Mouse (Mus musculus) layer of hippocampus, postnatal 10 days (tissue): ENCODE measurements around the gene Atp2b1. TPM values are rescaled to one million over a fixed set of nuclear protein-coding genes. Genes with fewer than 3 reads are reported as not detected.
A peak's percentile ranks its signal among the peaks of the same experiment; 100 is the strongest.

Experiments used
- DNase-seq, 2 experiments: peaks; one replicate each; pipeline ENCODE4 v3.0.0; 2021; ENCODE audit warnings: low spot score in 2 of 2
- total RNA-seq, 2 experiments: library from RNA; stranded (reverse); gene quantifications; 2 replicates each; pipeline ENCODE4 v1.2.3; 2021

Gene Atp2b1
- total RNA-seq, 2 experiments from 2014 or later, result 1,022 to 1,059 TPM

DNA sequence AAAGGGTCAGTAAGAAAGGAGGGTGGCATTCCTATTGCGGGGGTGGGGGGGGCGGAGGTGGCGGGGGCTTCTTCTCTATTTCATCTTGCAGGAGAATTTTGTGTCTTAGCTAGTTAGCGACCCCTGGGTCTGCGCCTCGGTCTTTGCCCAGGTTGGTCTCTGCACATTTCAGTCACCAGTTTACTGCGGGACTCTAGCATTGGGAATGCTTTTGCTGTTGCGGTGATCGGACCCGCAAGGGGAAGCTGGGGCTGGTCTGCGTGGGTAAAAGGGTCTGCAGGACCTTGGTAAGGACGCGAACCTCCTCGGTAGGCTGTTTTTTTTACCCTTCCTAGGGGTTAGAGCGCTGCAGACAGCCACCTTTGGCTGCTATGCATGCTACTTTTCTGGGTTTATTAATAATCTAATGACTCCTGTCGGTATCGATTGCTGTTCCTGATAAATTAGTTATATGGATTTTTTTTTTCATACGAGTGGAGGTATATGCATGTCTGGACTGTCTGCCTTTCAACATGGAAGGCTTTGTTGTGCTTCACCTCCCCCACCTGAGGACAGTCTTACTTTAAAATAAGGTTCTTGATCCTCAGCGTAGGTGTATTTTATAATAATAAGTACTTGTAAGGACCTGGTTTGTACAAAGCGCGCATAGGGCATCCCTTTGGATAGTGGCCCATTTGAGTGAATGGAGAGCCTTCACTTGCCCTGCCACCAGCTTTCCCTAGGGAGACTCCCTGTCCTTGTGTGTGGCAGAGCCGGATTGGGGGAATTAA is 2.0 kb downstream of the Atp2b1 start:
- DNase-seq, result peak in 1 of 2 experiments; percentile 46

DNA sequence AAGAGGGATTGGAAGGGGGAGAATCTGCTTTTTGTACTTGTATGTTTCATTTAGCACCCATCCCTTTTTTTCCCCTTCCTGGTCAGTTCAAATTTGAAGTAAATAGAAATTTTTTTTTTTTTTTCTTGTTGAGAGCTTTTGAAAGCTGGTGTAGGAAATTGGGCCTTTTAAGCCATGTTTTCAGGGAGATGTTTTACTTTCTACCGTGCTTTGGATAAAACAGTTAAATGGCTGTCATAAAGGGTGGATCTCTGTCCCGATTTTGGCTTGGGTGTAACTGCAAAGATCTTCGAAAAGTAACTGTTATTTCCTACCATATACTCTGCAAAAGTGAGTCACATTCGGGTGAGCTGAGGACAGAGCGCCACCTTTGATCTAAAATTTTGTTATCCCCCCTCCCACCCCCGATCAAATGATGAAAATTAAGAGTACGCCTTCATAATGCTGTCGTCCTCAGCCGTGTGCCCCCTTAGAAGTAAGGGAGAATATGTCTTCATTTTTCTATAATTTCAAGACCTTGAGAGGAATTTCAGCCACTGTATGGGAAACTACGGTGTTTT is 2.7 kb downstream of the Atp2b1 start:
- no peak for DNase-seq

DNA sequence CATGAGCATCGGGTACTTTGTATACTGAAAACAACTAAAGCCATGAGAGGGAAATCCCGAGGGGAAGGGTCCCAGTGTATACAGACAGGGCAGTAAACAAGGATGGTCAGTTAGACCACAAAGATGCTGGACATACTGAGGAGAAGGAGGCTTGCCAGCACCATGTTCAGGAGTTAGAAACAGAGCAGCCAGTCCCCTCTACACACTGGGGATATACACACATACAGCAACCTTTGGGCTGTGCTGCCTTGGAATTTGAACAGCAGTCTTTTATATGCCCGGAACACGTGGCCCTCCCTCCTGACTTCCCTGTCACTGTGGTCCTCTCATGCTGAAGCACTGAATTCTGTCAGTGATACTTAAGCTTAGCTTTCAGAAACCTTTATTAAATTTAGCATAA is 10.9 kb downstream of the Atp2b1 start:
- DNase-seq, result no peak

DNA sequence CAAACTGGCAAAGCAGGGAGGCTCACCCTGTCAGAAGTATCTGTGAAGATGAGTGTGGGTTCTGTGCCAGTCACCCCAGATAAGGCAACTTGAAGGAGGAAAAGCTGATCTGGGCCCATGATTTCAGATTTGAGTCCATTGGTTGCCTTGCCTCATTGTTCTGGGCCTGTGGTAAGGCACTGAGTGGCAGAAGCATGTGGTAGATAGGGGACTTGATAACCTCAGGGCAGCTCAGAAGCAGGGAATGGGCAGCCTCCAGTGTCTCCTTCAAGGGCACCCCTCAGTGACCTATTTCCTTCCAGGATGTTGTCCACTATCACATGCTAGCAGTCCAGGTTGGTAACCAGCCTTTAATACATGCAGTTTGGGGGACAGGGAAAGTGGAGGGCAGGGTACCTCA is 12.8 kb downstream of the Atp2b1 start:
- DNase-seq, result no peak

DNA sequence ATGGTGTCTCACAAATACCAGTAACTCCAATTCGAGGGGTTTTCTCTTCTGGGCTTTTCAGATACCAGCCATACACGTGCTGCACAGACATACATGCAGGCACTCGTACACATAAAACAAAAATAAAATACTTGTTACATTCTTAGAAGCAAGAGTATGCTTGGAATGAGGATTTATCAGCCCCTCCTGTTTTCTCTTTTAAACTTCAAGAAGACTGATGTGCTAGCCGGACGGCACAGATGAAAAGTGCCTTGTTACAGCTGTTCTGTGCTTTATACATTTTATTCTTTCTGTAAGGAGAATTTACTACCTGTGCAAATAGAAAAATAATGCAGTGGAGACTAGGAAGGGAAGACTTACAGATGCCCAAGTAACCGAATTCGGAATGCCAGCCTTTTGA is 15.2 kb downstream of the Atp2b1 start:
- no peak for DNase-seq

DNA sequence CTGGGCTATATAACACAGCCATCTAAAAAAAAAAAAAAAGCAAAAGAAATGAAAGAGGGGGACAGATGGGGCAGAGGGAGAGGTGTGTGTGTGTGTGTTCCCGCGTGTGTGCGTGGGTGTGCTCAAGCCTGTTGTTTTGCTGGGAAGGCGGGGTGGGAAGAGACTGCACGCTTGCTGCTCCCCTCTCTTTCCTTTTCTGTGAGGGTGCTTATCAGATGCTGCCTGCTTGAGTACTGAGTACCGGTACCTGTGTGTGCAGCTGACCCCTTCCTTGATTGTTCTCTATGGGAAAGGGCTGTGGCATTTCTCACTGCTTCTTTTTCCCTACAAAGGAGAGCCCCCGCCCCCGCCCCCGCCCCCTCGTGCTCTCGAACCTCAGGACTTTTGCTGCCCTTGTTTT is 15.9 kb downstream of the Atp2b1 start:
- no peak for DNase-seq

DNA sequence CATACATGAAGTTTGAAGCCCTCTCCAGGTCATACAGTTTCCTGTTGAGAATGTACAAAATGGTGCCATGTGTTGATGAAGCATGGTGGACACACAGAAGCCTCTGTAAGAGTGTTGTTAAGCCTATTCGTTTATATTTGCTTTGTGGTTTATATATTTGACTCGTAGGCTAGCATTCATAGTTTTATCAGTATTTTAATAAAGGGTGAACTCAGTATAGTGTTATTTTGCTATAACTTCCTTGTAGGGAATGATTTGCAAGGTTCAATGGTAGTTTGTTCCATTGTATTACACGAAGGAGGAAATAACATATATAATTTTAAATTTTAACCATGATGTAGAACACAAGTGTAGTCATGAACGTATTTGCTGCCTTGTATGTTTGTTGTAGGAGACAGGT is 25.9 kb downstream of the Atp2b1 start:
- DNase-seq, result no peak

DNA sequence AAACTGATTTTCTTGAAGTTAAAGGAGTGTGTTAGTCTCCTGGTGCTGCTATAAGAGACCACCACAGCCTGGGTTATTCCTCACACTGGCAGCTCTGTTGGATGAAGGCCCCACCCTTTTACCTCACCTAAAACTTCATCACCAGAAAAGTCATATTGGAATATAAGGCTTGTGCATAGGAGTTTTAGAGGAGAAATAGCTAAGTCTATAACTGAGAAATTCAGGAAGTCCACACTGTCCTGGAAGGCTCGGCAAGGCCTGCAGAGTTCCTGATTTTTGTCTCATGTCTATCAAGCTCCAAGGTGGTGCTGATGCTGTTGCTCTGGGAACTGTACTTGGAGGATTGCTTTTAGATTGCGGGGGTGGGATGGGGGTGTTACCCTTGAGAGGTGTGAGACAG is 26.6 kb downstream of the Atp2b1 start:
- no peak for DNase-seq

DNA sequence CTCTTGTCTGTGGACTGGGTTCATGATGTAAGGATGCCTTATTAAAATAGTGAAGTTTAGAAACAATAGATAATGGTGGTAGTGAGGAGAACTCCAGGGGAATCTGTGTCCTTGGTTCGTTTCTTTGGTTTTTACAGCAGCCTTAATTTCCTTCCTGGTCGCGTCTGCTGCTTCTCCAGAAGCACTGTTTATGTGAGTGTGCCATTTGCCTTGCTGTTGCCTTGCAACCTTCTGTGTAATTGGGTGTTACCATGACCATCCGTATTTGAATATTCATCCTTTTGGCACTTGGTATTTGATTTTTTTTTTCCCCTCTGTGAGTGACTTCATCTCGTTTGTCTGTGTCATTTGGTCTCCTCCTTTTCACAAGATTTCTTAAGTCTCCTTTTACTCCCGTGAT is 27.8 kb downstream of the Atp2b1 start:
- no peak for DNase-seq

DNA sequence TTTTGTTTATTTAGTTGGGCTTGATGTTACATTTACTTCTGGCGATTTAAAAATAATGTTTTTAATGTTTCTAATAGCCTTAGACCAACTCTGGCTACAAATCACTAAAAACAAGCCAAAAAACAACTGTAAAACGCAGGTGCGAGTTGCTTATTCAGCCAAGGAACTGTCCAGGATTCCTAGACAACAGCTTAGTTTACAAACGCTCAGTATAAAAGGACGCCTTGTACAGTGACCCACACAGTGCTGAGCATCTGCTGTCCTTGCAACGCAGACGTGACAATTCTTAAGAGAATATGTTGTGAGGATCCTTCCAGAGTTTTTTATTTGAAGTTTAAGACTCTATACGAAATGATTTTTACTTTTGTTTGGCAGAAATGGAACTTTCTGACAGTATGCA is 28.8 kb downstream of the Atp2b1 start:
- no peak for DNase-seq

DNA sequence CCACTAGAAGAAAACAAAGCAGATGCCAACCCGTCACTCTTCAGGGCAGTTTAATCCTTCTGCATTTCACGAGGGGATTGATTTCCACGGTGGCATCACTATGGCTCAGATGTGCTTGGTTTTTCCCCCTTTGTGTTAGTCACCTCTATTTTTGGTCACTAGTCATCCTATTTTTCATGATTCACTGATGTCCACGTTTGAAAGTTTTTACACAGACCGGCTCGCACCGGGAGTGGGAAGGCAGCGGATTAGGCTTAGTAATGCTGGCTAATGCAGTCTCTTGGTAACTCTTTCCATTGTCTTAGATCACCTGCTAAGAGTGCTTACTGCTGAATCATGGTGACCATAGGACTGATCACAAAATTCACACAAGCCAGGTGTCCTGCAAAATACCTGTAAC is 29.7 kb downstream of the Atp2b1 start:
- no peak for DNase-seq

DNA sequence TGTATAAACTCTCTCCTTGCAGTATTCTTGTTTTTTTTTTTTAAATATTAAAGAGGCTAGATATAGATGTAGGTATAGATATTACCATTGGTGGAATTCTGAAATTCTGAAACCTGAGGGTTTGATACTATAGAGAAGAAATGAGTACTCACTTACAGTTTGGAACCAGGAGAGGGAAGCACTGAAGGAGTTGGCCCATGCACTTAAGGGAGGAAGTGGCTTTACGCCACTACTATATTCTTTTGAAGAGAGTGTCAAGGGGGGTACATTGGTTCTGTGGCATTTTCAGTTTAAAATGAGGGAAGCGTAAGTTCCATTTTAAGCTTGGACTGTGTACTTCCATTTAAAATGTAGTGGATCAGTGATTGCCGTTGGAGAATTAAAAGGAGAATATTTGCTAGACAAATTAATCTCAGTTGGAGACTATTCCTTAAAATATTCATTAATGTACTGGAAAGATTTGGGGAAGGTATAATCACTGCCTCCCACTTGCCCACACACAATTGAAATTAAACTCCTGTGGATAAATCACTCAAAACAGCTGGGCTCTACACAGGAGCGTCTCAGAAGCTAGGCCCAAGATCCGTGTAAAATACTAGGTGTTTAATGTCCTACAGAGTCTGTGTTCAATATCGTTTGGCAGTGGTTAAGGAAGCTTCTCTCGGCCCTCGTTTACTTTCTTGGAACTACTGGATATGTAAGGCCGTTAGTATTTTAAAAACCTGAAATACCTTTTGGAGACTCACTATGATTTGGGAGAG is 32.0 kb downstream of the Atp2b1 start:
- no peak for DNase-seq

DNA sequence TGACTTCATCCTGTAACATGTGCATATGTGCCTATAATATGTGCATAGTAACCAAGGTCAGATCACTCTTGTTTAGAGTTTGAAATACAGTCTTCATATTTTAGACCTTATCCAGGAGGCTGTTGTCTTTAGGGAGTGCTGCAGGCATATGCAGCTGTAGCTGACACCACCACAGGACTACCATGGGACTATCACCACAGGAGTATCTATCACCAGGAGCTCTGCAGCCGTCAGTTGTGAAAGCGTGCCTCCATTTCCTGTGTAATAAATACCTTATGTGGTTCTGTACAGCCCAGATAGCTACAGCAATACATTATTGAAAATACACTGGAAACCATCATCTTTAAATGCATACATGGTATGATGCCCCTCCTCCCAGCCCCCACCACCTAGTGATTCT is 33.0 kb downstream of the Atp2b1 start:
- DNase-seq, result no peak

DNA sequence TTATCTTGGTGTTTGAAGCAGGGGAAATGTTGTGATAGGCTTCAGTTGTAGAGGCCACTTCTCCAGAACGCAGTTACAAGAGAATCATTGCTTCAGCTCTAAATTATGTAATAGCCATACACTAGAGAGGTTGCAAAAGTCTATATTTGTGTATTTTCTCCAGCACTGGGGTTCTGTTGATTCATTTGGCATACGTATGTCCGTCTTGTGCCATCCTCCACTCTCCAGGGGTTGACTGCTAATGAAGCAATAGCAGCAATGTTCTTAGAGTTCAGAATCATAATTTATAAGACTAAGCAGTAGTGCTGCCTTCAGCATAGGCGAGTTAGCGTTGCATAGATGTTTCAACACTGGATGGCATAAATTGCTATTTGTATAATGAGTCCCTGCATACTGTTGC is 33.9 kb downstream of the Atp2b1 start:
- no peak for DNase-seq

DNA sequence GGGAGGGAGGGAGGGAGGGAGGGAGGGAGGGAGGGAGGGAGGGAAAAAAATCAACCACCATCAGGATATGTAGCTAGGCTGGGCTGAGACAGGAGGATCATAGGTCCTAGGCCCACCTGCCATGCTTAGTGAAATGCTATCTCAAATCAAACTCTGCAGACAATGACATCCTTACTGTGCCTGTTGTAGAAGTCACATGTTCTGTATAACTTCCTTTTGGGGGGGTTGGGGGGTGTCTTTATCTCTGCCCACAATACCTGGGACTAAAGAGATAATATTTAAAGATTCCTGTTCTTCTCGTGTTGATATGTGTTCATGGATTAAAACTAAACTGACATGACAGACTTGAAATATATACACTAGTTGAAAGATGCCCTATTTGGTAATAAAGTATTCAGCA is 35.5 kb downstream of the Atp2b1 start:
- no peak for DNase-seq

DNA sequence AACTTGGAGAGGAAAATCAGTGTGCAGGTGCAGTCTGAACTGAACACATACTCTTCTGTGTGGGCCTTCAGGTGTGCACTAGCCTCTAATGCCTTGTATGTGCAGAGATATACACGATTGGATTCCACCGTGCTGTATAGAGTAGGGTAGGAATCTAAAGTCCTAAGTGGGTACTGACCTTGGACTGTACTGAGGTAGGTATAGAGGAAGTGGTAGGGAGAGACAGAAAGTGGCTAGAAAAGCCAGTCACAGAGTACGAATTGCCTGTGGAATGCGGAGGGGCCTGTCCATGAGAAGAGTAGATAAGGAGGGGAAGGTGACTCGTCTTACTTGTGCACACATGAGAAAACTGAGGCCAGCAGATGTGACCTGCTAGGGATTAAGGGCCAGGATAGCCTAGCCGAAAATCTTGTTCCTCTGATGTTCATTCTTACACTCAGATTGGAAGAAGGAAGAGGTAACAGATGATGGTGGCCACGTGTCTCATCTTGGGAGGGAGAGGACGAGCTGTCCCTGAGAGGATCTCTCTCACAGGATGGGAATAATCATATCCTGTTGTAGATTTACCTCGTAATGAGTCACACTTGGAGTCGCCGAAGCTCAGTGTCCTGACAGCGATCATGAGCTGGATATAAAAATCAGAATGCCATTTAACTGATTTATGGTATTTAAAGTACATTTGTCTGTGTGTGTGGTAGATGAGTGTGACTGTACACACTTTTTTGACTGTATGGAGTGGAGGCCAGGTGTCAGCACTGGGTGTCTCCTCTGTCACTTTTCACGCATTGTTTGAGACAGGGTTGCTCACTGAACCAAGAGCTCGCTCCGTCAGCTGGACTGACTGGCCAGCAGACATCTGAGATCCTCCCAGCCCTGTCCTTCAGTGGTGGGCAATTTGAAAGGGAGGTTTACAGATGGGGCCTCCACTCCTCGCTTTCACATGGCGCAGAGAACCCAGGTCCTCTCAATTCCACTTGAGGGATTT is 37.4 kb downstream of the Atp2b1 start:
- DNase-seq, result no peak

DNA sequence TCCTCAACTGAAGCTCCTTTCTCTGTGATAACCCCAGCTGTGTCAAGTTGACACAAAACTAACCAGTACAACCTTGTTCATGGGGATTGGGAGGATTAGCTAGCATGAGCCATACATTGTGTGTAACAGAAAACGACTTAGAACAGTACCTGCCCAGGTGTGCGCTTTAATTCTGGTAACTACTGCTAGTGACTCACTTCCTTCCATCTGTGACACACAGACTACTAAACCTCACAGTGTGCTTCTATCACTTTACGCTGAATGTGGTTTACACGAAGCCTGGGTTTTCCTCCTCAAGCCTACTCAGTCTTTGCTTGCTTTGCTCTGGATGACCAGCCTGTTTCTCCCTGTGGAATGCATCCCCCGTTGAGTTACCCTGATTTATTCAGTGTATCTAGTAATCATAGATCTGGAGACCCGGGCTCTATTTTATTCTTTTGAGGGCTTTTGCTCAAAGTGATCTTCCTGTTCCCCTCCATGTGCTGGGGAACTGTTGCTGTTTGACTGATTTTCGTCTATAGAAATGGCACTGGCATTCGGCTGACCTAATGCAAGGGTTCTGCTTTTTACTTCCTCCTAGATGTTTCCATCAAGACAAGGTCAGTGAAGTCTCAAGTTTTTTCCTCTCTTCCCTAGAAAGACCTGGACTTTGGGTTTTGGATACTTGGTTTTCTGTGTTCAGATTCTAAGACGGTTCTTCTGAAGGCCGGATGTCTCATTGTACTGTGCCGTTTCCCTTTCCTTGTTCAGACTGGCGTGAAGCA is 40.2 kb downstream of the Atp2b1 start:
- DNase-seq, result no peak

DNA sequence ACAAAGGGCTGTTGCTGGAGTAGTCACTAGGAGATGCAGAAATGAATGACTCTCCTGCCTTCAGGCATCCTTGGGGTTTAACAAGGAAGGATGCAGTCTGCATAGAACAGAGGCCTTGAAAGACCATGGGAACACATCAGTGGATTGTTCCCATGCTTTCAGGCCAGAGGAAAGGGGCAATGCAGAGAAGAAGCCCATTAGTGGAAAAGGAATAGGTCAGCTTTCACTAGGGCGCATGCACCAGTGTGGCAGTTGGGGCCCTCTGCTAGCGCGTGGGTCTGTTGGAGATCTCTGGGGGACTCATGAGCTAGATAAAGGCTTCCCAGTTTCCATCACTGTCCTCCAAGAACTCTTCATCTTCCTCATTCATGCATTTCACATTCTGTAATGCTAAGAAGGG is 41.9 kb downstream of the Atp2b1 start:
- DNase-seq, result no peak

DNA sequence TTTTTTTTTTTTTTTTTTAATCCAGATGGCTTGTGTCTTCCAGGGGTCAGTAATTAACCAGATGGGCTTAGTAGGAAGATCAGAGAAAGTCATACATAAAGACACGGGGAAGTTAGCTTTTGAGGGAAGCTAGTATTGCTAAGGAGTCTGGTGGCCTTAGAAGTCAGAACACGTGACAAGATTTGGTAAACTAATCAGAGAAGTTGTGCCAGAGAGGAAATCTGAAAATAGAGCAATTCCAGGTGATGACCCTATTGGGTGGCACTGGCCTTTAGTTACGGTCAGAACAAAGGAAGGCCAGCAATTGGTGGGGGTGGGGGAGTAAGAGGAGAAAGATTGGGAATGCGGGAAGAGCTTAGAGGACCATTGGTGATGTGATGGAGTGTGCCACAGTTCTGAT is 44.5 kb downstream of the Atp2b1 start:
- DNase-seq, result no peak

DNA sequence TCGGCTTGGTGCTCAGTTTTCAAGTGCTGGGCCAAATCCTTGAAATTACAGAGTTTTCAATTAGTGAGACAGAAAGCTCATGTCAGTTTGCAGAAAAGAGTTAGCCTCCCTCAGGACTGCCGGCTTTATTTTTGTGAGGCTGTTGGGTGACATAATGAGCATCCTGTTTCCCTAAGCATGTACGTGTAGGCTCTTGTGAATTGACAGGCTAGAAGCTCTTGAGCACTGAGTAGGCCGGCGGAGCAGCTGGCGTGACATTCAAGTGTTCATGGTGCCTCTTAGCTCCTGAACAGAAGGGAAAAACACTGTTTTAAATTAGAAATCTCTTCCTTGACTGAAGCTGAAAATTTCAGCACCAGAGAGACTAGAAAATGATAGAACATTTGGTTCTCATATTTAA is 45.2 kb downstream of the Atp2b1 start:
- no peak for DNase-seq

DNA sequence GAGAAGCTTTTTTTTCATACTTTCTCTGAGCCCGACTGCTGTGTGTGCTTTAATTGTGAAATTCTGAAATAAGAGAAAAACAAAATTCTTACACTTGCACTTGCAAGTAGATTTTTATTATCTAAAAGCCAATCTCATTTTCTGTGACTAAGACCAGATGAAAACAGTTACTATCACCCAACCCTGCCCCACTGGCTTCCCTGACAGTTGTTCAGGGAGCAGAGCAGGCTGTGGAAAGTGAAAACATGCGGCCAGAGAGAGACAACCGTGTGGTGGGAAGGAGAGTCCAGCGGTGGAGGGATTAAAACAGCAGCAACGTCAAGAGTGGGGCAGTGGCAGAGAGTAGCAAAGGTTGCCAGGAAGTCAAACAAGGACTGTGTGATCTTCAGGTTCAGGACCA is 46.7 kb downstream of the Atp2b1 start:
- DNase-seq, result no peak
